Mouse (Mus musculus): ENCODE results near the gene Adat1. TPM values are rescaled to one million over a fixed set of nuclear protein-coding genes. Genes with fewer than 3 reads are reported as not detected.

The Adat1 gene
- polyA plus RNA-seq, 1 experiment from 2014 or later = 10.8 TPM

DNA sequence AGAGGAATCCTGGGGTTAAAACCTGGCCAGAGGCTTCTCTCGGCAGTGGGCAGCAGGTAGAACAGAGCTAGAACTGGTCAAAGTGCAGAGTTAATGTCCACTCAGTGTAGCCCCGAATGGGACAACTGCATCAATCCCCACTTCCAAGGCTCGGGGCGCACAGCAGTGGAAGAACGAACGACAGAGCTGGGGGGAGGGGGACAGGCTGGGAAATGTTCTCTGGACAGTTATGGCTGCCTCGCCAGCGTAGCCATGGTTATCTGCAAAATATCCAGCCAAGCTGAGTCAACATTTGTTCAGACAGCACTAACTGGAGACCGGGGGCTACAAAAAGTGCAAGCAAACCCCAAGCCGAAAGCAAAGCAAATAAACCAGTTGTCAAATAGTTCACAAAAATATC lies 14.0 kb downstream of the Adat1 start:
- peaks cover 5% of the 10 kb centered on the region; the same call in 1 of the 2 replicates for H3K9me3 ChIP-seq (ENCODE audit: control insufficient read depth, low read length)
- H3K9ac ChIP-seq (ENCODE audit: low read depth, low read length) = no peak overlapping the region
- 81% methylated on average over 10 of the region's 10 CpGs for WGBS
- no peaks in the 10 kb centered on the region for H3K27me3 ChIP-seq (ENCODE audit: control insufficient read depth, insufficient read depth, low read length)
- no peak overlapping the region for H3K27ac ChIP-seq (ENCODE audit: low read depth, low read length)
- ATAC-seq (ENCODE audit: low FRiP score, low TSS enrichment) = no peak
- H3K4me3 ChIP-seq (ENCODE audit: low read length) = no peak overlapping the region
- peaks cover 40% of the 10 kb centered on the region for H3K36me3 ChIP-seq (ENCODE audit: control insufficient read depth, insufficient read depth, low read length)
- H3K4me1 ChIP-seq (ENCODE audit: control insufficient read depth, insufficient read depth, low read length) = no peaks in the 10 kb centered on the region
- H3K4me2 ChIP-seq (replicated peaks; ENCODE audit: low read depth, low read length) = no peak overlapping the region

DNA sequence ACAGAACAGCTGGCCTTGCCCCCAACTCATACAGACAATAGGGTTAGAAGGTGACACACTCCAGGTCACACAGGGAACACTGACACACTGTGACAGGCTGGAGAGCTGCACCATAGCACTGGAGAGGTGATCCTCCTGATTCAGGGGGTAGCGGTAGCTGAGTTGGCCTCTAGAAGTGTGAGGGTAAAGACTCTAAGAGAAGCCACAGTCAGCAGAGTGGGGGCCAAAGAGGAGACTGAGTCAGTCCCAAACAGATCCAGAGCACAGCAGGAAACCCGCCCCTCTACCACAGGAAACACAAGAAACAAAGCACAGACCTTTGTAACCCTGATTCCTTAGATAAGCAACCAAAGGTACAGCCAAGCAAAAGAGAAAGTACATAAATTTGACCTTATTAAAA lies 15.8 kb downstream of the Adat1 start:
- Histone ChIP-seq H3K9ac (ENCODE audit: low read depth, low read length) (no peak overlapping the region), H3K4me1 (ENCODE audit: control insufficient read depth, insufficient read depth, low read length) (no peaks in the 10 kb centered on the region), H3K9me3 (ENCODE audit: control insufficient read depth, low read length) (peaks cover 5% of the 10 kb centered on the region; the same call in 1 of the 2 replicates), H3K27ac (ENCODE audit: low read depth, low read length) (no peak overlapping the region), H3K36me3 (ENCODE audit: control insufficient read depth, insufficient read depth, low read length) (peaks cover 28% of the 10 kb centered on the region), H3K4me2 (replicated peaks; ENCODE audit: low read depth, low read length) (no peak overlapping the region), H3K4me3 (ENCODE audit: low read length) (no peak overlapping the region), H3K27me3 (ENCODE audit: control insufficient read depth, insufficient read depth, low read length) (no peaks in the 10 kb centered on the region)
- WGBS = 94% methylated on average over 2 of the region's 2 CpGs
- no peak for ATAC-seq (ENCODE audit: low FRiP score, low TSS enrichment)

- H3K27me3 ChIP-seq (ENCODE audit: control insufficient read depth, insufficient read depth, low read length) = no peaks in the 10 kb centered on the region
- H3K9me3 ChIP-seq (ENCODE audit: control insufficient read depth, low read length) = peaks cover 5% of the 10 kb centered on the region; the same call in 1 of the 2 replicates
- no peak overlapping the region for H3K4me2 ChIP-seq (replicated peaks; ENCODE audit: low read depth, low read length)
- no peak overlapping the region for H3K9ac ChIP-seq (ENCODE audit: low read depth, low read length)
- H3K27ac ChIP-seq (ENCODE audit: low read depth, low read length) = no peak overlapping the region
- WGBS = 92% methylated on average over 2 of the region's 2 CpGs
- no peaks in the 10 kb centered on the region for H3K4me1 ChIP-seq (ENCODE audit: control insufficient read depth, insufficient read depth, low read length)
- no peak for ATAC-seq (ENCODE audit: low FRiP score, low TSS enrichment)
- peaks cover 24% of the 10 kb centered on the region for H3K36me3 ChIP-seq (ENCODE audit: control insufficient read depth, insufficient read depth, low read length)
- no peak overlapping the region for H3K4me3 ChIP-seq (ENCODE audit: low read length)
These were observed 16.4 kb downstream of the Adat1 start for GRCm38 (mm10) chr8:111975706-111976105.

GRCm38 (mm10) chr8:111974138-111974537 lies 18.0 kb downstream of the Adat1 start:
- WGBS = 93% methylated on average over 12 of the region's 12 CpGs
- no peak for ATAC-seq (ENCODE audit: low FRiP score, low TSS enrichment)
- Histone ChIP-seq H3K27ac (ENCODE audit: low read depth, low read length) (no peak overlapping the region), H3K4me1 (ENCODE audit: control insufficient read depth, insufficient read depth, low read length) (no peaks in the 10 kb centered on the region), H3K4me3 (ENCODE audit: low read length) (no peak overlapping the region), H3K36me3 (ENCODE audit: control insufficient read depth, insufficient read depth, low read length) (peaks cover 19% of the 10 kb centered on the region), H3K27me3 (ENCODE audit: control insufficient read depth, insufficient read depth, low read length) (no peaks in the 10 kb centered on the region), H3K4me2 (replicated peaks; ENCODE audit: low read depth, low read length) (no peak overlapping the region), H3K9me3 (ENCODE audit: control insufficient read depth, low read length) (peaks cover 5% of the 10 kb centered on the region; the same call in 1 of the 2 replicates), H3K9ac (ENCODE audit: low read depth, low read length) (no peak overlapping the region)

- no peak overlapping the region for H3K9ac ChIP-seq (ENCODE audit: low read depth, low read length)
- no peaks in the 10 kb centered on the region for H3K4me1 ChIP-seq (ENCODE audit: control insufficient read depth, insufficient read depth, low read length)
- 54% methylated on average over 5 of the region's 5 CpGs for WGBS
- no peak overlapping the region for H3K4me3 ChIP-seq (ENCODE audit: low read length)
- no peak overlapping the region for H3K27ac ChIP-seq (ENCODE audit: low read depth, low read length)
- peaks cover 8% of the 10 kb centered on the region; the same call in 1 of the 2 replicates for H3K36me3 ChIP-seq (ENCODE audit: control insufficient read depth, insufficient read depth, low read length)
- ATAC-seq (ENCODE audit: low FRiP score, low TSS enrichment) = no peak
- no peaks in the 10 kb centered on the region for H3K27me3 ChIP-seq (ENCODE audit: control insufficient read depth, insufficient read depth, low read length)
- H3K4me2 ChIP-seq (replicated peaks; ENCODE audit: low read depth, low read length) = no peak overlapping the region
- H3K9me3 ChIP-seq (ENCODE audit: control insufficient read depth, low read length) = peaks cover 1% of the 10 kb centered on the region; the same call in 1 of the 2 replicates
These were observed 23.1 kb downstream of the Adat1 start for GRCm38 (mm10) chr8:111968991-111969390.

DNA sequence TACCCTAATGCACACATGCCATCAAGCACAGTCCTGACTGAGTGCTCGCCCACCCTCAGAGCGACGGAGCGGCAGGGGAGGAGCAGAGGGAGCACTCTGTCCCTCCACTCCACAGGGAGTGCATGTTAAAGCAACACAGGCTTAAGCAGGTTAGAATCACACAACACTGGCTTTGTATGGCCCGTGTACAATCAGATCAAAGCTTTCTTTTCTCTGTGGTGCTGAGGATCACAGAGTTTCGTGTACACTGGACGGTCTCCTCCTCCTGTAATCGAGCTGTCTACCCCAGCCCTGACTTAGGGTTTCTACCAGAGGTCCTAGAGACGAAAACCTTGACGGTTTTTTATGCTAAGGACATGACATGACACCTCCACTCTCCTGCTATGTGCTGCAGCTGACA lies 23.6 kb downstream of the Adat1 start:
- WGBS = 90% methylated on average over 10 of the region's 10 CpGs
- no peaks in the 10 kb centered on the region; the same call in 1 of the 2 replicates for H3K9me3 ChIP-seq (ENCODE audit: control insufficient read depth, low read length)
- H3K27me3 ChIP-seq (ENCODE audit: control insufficient read depth, insufficient read depth, low read length) = no peaks in the 10 kb centered on the region
- no peak overlapping the region for H3K4me2 ChIP-seq (replicated peaks; ENCODE audit: low read depth, low read length)
- H3K4me3 ChIP-seq (ENCODE audit: low read length) = no peak overlapping the region
- H3K4me1 ChIP-seq (ENCODE audit: control insufficient read depth, insufficient read depth, low read length) = no peaks in the 10 kb centered on the region
- ATAC-seq (ENCODE audit: low FRiP score, low TSS enrichment) = no peak
- H3K36me3 ChIP-seq (ENCODE audit: control insufficient read depth, insufficient read depth, low read length) = peaks cover 8% of the 10 kb centered on the region; the same call in 1 of the 2 replicates
- H3K27ac ChIP-seq (ENCODE audit: low read depth, low read length) = no peak overlapping the region
- H3K9ac ChIP-seq (ENCODE audit: low read depth, low read length) = no peak overlapping the region

GRCm38 (mm10) chr8:111967246-111967870 lies 24.7 kb downstream of the Adat1 start:
- Histone ChIP-seq H3K4me3 (ENCODE audit: low read length) (no peak overlapping the region), H3K27me3 (ENCODE audit: control insufficient read depth, insufficient read depth, low read length) (no peaks in the 10 kb centered on the region), H3K9me3 (ENCODE audit: control insufficient read depth, low read length) (no peaks in the 10 kb centered on the region), H3K36me3 (ENCODE audit: control insufficient read depth, insufficient read depth, low read length) (peaks cover 8% of the 10 kb centered on the region; the same call in 1 of the 2 replicates), H3K4me1 (ENCODE audit: control insufficient read depth, insufficient read depth, low read length) (no peaks in the 10 kb centered on the region), H3K27ac (ENCODE audit: low read depth, low read length) (no peak overlapping the region), H3K9ac (ENCODE audit: low read depth, low read length) (no peak overlapping the region), H3K4me2 (replicated peaks; ENCODE audit: low read depth, low read length) (no peak overlapping the region)
- 80% methylated on average over 5 of the region's 5 CpGs for WGBS
- no peak for ATAC-seq (ENCODE audit: low FRiP score, low TSS enrichment)

DNA sequence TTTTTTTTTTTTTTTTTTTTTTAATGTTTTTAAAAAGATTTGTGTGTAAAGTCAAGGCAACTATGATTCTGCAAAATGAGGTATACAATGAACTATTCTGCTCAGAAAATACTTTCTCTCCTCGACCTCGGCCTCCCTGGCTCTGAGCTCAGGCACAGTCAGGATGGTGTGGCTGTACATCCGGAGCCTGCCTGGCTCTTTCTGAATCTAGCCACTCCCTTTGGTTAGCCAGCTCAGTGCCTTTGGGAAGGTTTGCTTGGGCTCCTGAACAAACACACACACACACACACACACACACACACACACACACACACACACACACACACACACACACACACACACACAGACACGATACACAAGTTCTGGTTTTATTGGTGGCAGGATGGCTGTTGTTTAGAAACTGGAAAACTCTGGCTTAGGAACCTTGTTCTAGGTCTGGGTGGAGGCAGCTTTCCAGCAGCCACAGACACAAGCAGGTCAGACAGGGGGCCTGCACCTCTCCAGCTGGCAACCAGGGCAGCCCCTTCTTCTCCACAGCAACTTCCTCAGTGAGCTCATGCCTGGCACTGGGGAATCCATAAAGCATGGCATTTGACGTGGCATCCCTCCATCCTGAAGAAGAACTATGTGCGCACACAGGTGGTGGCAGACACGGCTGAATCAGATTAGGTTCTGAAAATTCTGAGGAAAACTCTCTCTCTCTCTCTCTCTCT lies 27.1 kb downstream of the Adat1 start:
- 80% methylated on average over 7 of the region's 7 CpGs for WGBS
- no peaks in the 10 kb centered on the region for H3K27me3 ChIP-seq (ENCODE audit: control insufficient read depth, insufficient read depth, low read length)
- H3K4me3 ChIP-seq (ENCODE audit: low read length) = no peak overlapping the region
- no peak overlapping the region for H3K27ac ChIP-seq (ENCODE audit: low read depth, low read length)
- no peaks in the 10 kb centered on the region for H3K4me1 ChIP-seq (ENCODE audit: control insufficient read depth, insufficient read depth, low read length)
- H3K9ac ChIP-seq (ENCODE audit: low read depth, low read length) = no peak overlapping the region
- no peak for ATAC-seq (ENCODE audit: low FRiP score, low TSS enrichment)
- peaks cover 5% of the 10 kb centered on the region; the same call in 1 of the 2 replicates for H3K36me3 ChIP-seq (ENCODE audit: control insufficient read depth, insufficient read depth, low read length)
- H3K9me3 ChIP-seq (ENCODE audit: control insufficient read depth, low read length) = no peaks in the 10 kb centered on the region
- no peak overlapping the region for H3K4me2 ChIP-seq (replicated peaks; ENCODE audit: low read depth, low read length)

GRCm38 (mm10) chr8:111964351-111964750 lies 27.8 kb downstream of the Adat1 start:
- no peak overlapping the region for H3K9ac ChIP-seq (ENCODE audit: low read depth, low read length)
- H3K27ac ChIP-seq (ENCODE audit: low read depth, low read length) = no peak overlapping the region
- H3K9me3 ChIP-seq (ENCODE audit: control insufficient read depth, low read length) = no peaks in the 10 kb centered on the region
- H3K36me3 ChIP-seq (ENCODE audit: control insufficient read depth, insufficient read depth, low read length) = peaks cover 5% of the 10 kb centered on the region; the same call in 1 of the 2 replicates
- 52% methylated on average over 5 of the region's 5 CpGs for WGBS
- H3K4me2 ChIP-seq (replicated peaks; ENCODE audit: low read depth, low read length) = no peak overlapping the region
- H3K27me3 ChIP-seq (ENCODE audit: control insufficient read depth, insufficient read depth, low read length) = no peaks in the 10 kb centered on the region
- no peaks in the 10 kb centered on the region for H3K4me1 ChIP-seq (ENCODE audit: control insufficient read depth, insufficient read depth, low read length)
- H3K4me3 ChIP-seq (ENCODE audit: low read length) = no peak overlapping the region
- ATAC-seq (ENCODE audit: low FRiP score, low TSS enrichment) = no peak

Data from kidney, embryonic 14.5 days (tissue).